Comparison of ENCODE assay signal across 17 mouse cellular contexts in genomic region chr17:52722214-52722613, GRCm38 (mm10).
"Had no signal": no experiment of that assay in that cellular context is flagged by ENCODE, and none has a peak within 500 bp of the region (broad histone marks: within the 10 kb centered on the region; RNA-seq: fewer than 3 reads in every experiment).

No protein-coding gene starts in this region.

- H3K4me2 ChIP-seq: liver, embryonic 12.5 days; lung, embryonic 14.5 days; midbrain, embryonic 12.5 days; neural tube, embryonic 13.5 days; neural tube, embryonic 15.5 days; stomach, embryonic 15.5 days had no signal

- H3K4me1 ChIP-seq: liver, embryonic 12.5 days; midbrain, embryonic 12.5 days; neural tube, embryonic 13.5 days; neural tube, embryonic 15.5 days; stomach, embryonic 15.5 days had no signal

- H3K36me3 ChIP-seq: liver, embryonic 12.5 days; midbrain, embryonic 12.5 days; neural tube, embryonic 13.5 days; neural tube, embryonic 15.5 days; stomach, embryonic 15.5 days had no signal

- H3K9ac ChIP-seq: liver, embryonic 12.5 days; liver, embryonic 14.5 days; lung, embryonic 14.5 days; midbrain, embryonic 12.5 days; neural tube, embryonic 13.5 days; neural tube, embryonic 15.5 days; stomach, embryonic 15.5 days had no signal

- H3K4me3 ChIP-seq: liver, embryonic 12.5 days; midbrain, embryonic 12.5 days; neural tube, embryonic 13.5 days; neural tube, embryonic 15.5 days; stomach, embryonic 15.5 days had no signal

- H3K9me3 ChIP-seq: liver, embryonic 12.5 days; midbrain, embryonic 12.5 days; neural tube, embryonic 13.5 days; neural tube, embryonic 15.5 days; stomach, embryonic 15.5 days had no signal

- H3K27me3 ChIP-seq: liver, embryonic 12.5 days; midbrain, embryonic 12.5 days; neural tube, embryonic 13.5 days; neural tube, embryonic 15.5 days; stomach, embryonic 15.5 days had no signal

- DNase-seq: lung, adult 18-20 months; lung, embryonic 14.5 days; lung, postnatal 10 days; lung, postnatal 4 days; right cerebral cortex, adult 18-20 months; right cerebral cortex, postnatal 25 days; right cerebral cortex, postnatal 4 days; spleen, adult 18-20 months; thymus, adult 2 months; thymus, postnatal 25 days had no signal

- H3K27ac ChIP-seq: liver, embryonic 12.5 days; liver, embryonic 14.5 days; midbrain, embryonic 12.5 days; neural tube, embryonic 13.5 days; neural tube, embryonic 15.5 days; stomach, embryonic 15.5 days; stomach, postnatal 0 days had no signal

- ATAC-seq: liver, embryonic 12.5 days had no signal
